Comparison of ENCODE assay signal across 23 mouse cellular contexts in the genomic region with DNA sequence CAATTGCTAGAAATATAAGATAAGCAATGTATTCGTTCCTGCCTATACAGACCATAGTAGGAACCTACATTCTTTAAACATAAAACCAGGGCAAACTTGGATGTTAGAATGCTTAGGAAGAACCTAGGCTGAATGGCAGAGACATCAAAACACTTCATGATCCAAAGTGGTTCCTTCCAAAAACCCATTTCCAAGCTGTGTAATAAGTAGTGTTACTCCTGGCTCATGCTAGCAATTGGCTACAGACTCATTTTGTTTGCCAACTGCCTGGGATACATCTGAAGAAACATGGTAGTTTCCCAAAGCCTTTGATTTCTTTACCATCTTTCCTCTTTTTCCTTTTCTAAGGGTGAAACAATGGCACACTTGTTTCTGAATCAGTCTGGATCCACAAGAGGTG.
"Had no signal": no experiment of that assay in that cellular context is flagged by ENCODE, and none has a peak within 500 bp of the region (broad histone marks: within the 10 kb centered on the region; RNA-seq: fewer than 3 reads in every experiment).

No protein-coding gene starts in this region.

- H3K36me3 ChIP-seq: hindbrain, embryonic 13.5 days; hindbrain, embryonic 15.5 days; kidney, embryonic 15.5 days; liver, embryonic 12.5 days had no signal

- H3K4me2 ChIP-seq: heart, embryonic 11.5 days; hindbrain, embryonic 13.5 days; hindbrain, embryonic 15.5 days; kidney, embryonic 15.5 days; limb, embryonic 13.5 days; limb, embryonic 15.5 days; liver, embryonic 12.5 days had no signal

- H3K27ac ChIP-seq: heart, adult 2 months; hindbrain, embryonic 13.5 days; hindbrain, embryonic 15.5 days; hindbrain, postnatal 0 days; kidney, embryonic 15.5 days; kidney, postnatal 0 days; limb, embryonic 13.5 days; limb, embryonic 15.5 days; liver, embryonic 12.5 days; liver, embryonic 14.5 days had no signal

- H3K4me3 ChIP-seq: heart, adult 2 months; hindbrain, embryonic 13.5 days; hindbrain, embryonic 15.5 days; kidney, embryonic 15.5 days; limb, embryonic 13.5 days; limb, embryonic 15.5 days; liver, embryonic 12.5 days had no signal

- H3K9me3 ChIP-seq: hindbrain, embryonic 13.5 days; hindbrain, embryonic 15.5 days; kidney, embryonic 15.5 days; limb, embryonic 13.5 days; limb, embryonic 15.5 days; liver, embryonic 12.5 days had no signal

- ATAC-seq: hindbrain, postnatal 0 days; intestine, embryonic 16.5 days; liver, embryonic 12.5 days had no signal

- DNase-seq: gastrocnemius, postnatal 14 days; gastrocnemius, postnatal 36 days; heart, adult 2 months; heart, postnatal 10 days; kidney, adult 11 months; kidney, adult 2 months; kidney, adult 9 months; kidney, postnatal 14 days; kidney, postnatal 36 days; layer of hippocampus, adult 9-11 months; layer of hippocampus, postnatal 36 days; left cerebral cortex, postnatal 4 days had no signal

- H3K27me3 ChIP-seq: hindbrain, embryonic 13.5 days; hindbrain, embryonic 15.5 days; kidney, embryonic 15.5 days; limb, embryonic 13.5 days; limb, embryonic 15.5 days; liver, embryonic 12.5 days had no signal

- H3K9ac ChIP-seq: hindbrain, embryonic 13.5 days; hindbrain, embryonic 15.5 days; kidney, embryonic 15.5 days; limb, embryonic 13.5 days; limb, embryonic 15.5 days; liver, embryonic 12.5 days; liver, embryonic 14.5 days had no signal

- H3K4me1 ChIP-seq: hindbrain, embryonic 13.5 days; hindbrain, embryonic 15.5 days; kidney, embryonic 15.5 days; limb, embryonic 15.5 days; liver, embryonic 12.5 days had no signal
